Mouse (Mus musculus): ENCODE data around the gene Cpne4. TPM values are rescaled to one million over a fixed set of nuclear protein-coding genes. Genes with fewer than 3 reads are reported as not detected.

The Cpne4 gene
- total and polyA plus RNA-seq, 3 experiments, result not detected

DNA sequence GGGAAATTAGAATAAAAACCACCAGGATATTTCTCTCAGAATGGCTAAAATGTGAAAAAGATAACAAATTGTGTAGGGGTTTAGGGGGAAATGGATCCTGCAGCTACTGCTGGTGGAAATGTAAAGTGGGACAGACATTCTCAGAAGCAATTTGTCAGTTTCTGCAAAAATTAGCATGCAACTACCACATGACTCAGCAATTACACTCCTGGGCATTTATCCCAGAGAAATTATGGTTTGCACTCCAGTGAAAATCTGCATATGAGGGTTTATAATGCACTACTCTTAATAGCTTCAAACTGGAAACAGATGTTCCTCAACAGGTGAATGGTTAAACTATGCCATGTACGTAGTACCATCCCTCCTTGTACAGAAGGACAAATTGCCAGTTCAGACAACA lies 294.2 kb downstream of the Cpne4 start (continued):
- TF ChIP-seq NELFE (IDR thresholded peaks at IDR 0.05; ENCODE audit: low read depth, low read length) (no peak), POLR2AphosphoS5 (IDR thresholded peaks at IDR 0.05; ENCODE audit: borderline replicate concordance, low read depth, low read length) (no peak)

- Histone ChIP-seq H3K36me3 (ENCODE audit: control insufficient read depth in 1 of 2, insufficient read depth in 2 of 2, low read length in 2 of 2) (no peaks in the 10 kb centered on the region), H3K4me1 (ENCODE audit: control insufficient read depth in 1 of 2, insufficient read depth in 2 of 2, low read length in 2 of 2) (no peaks in the 10 kb centered on the region), H3K9me3 (replicated peaks; ENCODE audit: insufficient read depth, low read length) (no peaks in the 10 kb centered on the region), H3K27me3 (ENCODE audit: control insufficient read depth in 1 of 2, insufficient read depth in 2 of 2, low read length in 2 of 2) (no peaks in the 10 kb centered on the region), H3K27ac (ENCODE audit: control insufficient read depth, low read depth, low read length) (no peak overlapping the region), H3K4me3 (ENCODE audit: control insufficient read depth in 1 of 2, insufficient read depth in 1 of 2, low read depth in 2 of 2, low read length in 2 of 2) (no peak overlapping the region), H3K79me2 (ENCODE audit: control insufficient read depth, insufficient read depth, low read length, poor library complexity) (no peaks in the 10 kb centered on the region), H3K9ac (ENCODE audit: control insufficient read depth, low read depth, low read length, poor library complexity, severe bottlenecking) (no peak overlapping the region)
- no peak for DNase-seq (ENCODE audit: low read depth, low spot score)
- TF ChIP-seq NRF1 (IDR thresholded peaks at IDR 0.05; ENCODE audit: insufficient read depth, low read depth, low read length, poor library complexity, severe bottlenecking) (no peak), ZC3H11A (IDR thresholded peaks at IDR 0.05; ENCODE audit: low read depth, low read length) (no peak), MYB (IDR thresholded peaks at IDR 0.05; ENCODE audit: low read depth, low read length) (no peak), GABPA (IDR thresholded peaks at IDR 0.05; ENCODE audit: low read depth, low read length) (no peak), JUND (IDR thresholded peaks at IDR 0.05; ENCODE audit: low read depth, low read length) (no peak), E2F4 (IDR thresholded peaks at IDR 0.05; ENCODE audit: borderline replicate concordance, low read depth, low read length) (no peak), EP300 (IDR thresholded peaks at IDR 0.05; ENCODE audit: low read depth in 1 of 2, low read length in 2 of 2) (no peak), POLR2A (IDR thresholded peaks at IDR 0.05; ENCODE audit: control insufficient read depth in 1 of 2, insufficient read depth in 1 of 2, low read depth in 1 of 2, low read length in 2 of 2, poor library complexity in 1 of 2) (no peak), MAFK (IDR thresholded peaks at IDR 0.05; ENCODE audit: borderline replicate concordance, low read depth, low read length) (no peak)
Measured at GRCm38 (mm10) chr9:104845226-104845930, 298.3 kb downstream of the Cpne4 start.

- Histone ChIP-seq H3K4me1 (ENCODE audit: control insufficient read depth in 1 of 2, insufficient read depth in 2 of 2, low read length in 2 of 2) (no peaks in the 10 kb centered on the region), H3K79me2 (ENCODE audit: control insufficient read depth, insufficient read depth, low read length, poor library complexity) (no peaks in the 10 kb centered on the region), H3K36me3 (ENCODE audit: control insufficient read depth in 1 of 2, insufficient read depth in 2 of 2, low read length in 2 of 2) (no peaks in the 10 kb centered on the region), H3K27me3 (ENCODE audit: control insufficient read depth in 1 of 2, insufficient read depth in 2 of 2, low read length in 2 of 2) (no peaks in the 10 kb centered on the region), H3K27ac (ENCODE audit: control insufficient read depth, low read depth, low read length) (no peak overlapping the region), H3K4me3 (ENCODE audit: control insufficient read depth in 1 of 2, insufficient read depth in 1 of 2, low read depth in 2 of 2, low read length in 2 of 2) (no peak overlapping the region), H3K9ac (ENCODE audit: control insufficient read depth, low read depth, low read length, poor library complexity, severe bottlenecking) (no peak overlapping the region), H3K9me3 (replicated peaks; ENCODE audit: insufficient read depth, low read length) (no peaks in the 10 kb centered on the region)
- no peak for DNase-seq (ENCODE audit: low read depth, low spot score)
- TF ChIP-seq GABPA (IDR thresholded peaks at IDR 0.05; ENCODE audit: low read depth, low read length) (no peak), SIN3A (IDR thresholded peaks at IDR 0.05; ENCODE audit: low read length) (no peak), BHLHE40 (IDR thresholded peaks at IDR 0.05; ENCODE audit: borderline replicate concordance, low read depth, low read length) (no peak), NELFE (IDR thresholded peaks at IDR 0.05; ENCODE audit: low read depth, low read length) (no peak), MAX (IDR thresholded peaks at IDR 0.05; ENCODE audit: low read length) (no peak), CTCF (IDR thresholded peaks at IDR 0.05 in 2 of 3, conservative IDR thresholded peaks at IDR 0.05 in 1 of 3; ENCODE audit: control insufficient read depth in 1 of 3, insufficient read depth in 1 of 3, low read depth in 2 of 3, low read length in 3 of 3, poor library complexity in 1 of 3, severe bottlenecking in 1 of 3) (no peak), HCFC1 (IDR thresholded peaks at IDR 0.05; ENCODE audit: low read depth, low read length) (no peak), CHD2 (IDR thresholded peaks at IDR 0.05; ENCODE audit: low read length) (no peak), EP300 (IDR thresholded peaks at IDR 0.05; ENCODE audit: low read depth in 1 of 2, low read length in 2 of 2) (no peak), RCOR1 (IDR thresholded peaks at IDR 0.05; ENCODE audit: low read depth, low read length) (no peak), JUND (IDR thresholded peaks at IDR 0.05; ENCODE audit: low read depth, low read length) (no peak), MYC (IDR thresholded peaks at IDR 0.05; ENCODE audit: low read depth, low read length) (no peak), MAZ (IDR thresholded peaks at IDR 0.05; ENCODE audit: low read depth, low read length) (no peak), MAFK (IDR thresholded peaks at IDR 0.05; ENCODE audit: borderline replicate concordance, low read depth, low read length) (no peak), ELF1 (IDR thresholded peaks at IDR 0.05; ENCODE audit: low read depth, low read length) (no peak), GATA1 (IDR thresholded peaks at IDR 0.05; ENCODE audit: low read depth, low read length) (no peak), USF1 (IDR thresholded peaks at IDR 0.05; ENCODE audit: low read depth, low read length) (no peak), POLR2A (IDR thresholded peaks at IDR 0.05; ENCODE audit: control insufficient read depth in 1 of 2, insufficient read depth in 1 of 2, low read depth in 1 of 2, low read length in 2 of 2, poor library complexity in 1 of 2) (no peak), ZMIZ1 (IDR thresholded peaks at IDR 0.05; ENCODE audit: low read depth, low read length) (no peak)
Measured at GRCm38 (mm10) chr9:104853701-104854100, 306.6 kb downstream of the Cpne4 start.

Measured in MEL (cell line).